Mouse (Mus musculus) stomach, postnatal 0 days (tissue): ENCODE measurements at regions not wholly inside any gene's neighbourhood (a gene's known extent, or its start where the extent isn't known, plus 50 kb on each side); places are given as distances from the start of the nearest gene placed in this dataset.

Experiments used
- CTCF ChIP-seq: IDR thresholded peaks from 2 replicates; pipeline ENCODE4 v1.5.1; 2016; ENCODE audit warnings: antibody characterized with exemption, low read depth, mild to moderate bottlenecking, moderate library complexity
- EP300 ChIP-seq: optimal IDR thresholded peaks from 2 replicates; pipeline ENCODE3; 2016; ENCODE audit warnings: antibody characterized with exemption

DNA sequence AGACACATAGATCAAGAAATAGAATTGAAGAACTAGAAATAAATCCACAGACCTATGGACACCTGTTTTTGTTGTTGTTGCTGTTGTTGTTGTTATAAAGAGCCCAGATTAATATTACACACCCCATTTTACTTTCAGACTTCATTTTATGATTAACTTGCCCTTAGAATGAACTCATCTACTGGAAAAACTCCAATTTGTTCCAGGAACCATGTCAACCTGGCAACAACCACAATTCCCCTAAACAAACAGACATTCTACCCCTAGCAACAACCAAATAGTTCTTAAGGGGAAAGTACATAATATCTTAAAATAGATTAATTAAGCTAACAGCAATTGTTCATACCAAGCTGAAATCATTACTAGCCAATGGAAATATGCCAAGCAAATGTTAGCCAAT, 646.1 kb downstream of the Gm9195 start:
- no peak for TF ChIP-seq CTCF
- TF ChIP-seq EP300 = no peak
